Mouse (Mus musculus): ENCODE measurements around the gene Osbpl5.

GRCm38 (mm10) chr7:143685359-143686067, 71.3 kb downstream of the Osbpl5 start, which contains the start of gene Tnfrsf23:
- TF ChIP-seq CTCF (IDR thresholded peaks at IDR 0.05): no peak
- TF ChIP-seq EP300 (IDR thresholded peaks at IDR 0.05): no peak

All from lung, postnatal 0 days (tissue).